Mouse (Mus musculus) hindbrain, embryonic 13.5 days (tissue): ENCODE data around the gene Olfr806. TPM values are rescaled to one million over a fixed set of nuclear protein-coding genes. Genes with fewer than 3 reads are reported as not detected.

ENCODE experiments used
- ATAC-seq: fragments of 200-750 bp; cut with Nextera tagmentation; 2 replicates; pipeline ENCODE4 v1.8.0; 2017; ENCODE audit warnings: moderate TSS enrichment; ENCODE audit not compliant: low FRiP score
- H3K27ac ChIP-seq: fragments of 300-500 bp; sonication (generic); 2 replicates; pipeline ENCODE4 v1.5.1; 2015; ENCODE audit warnings: inconsistent platforms, mild to moderate bottlenecking, moderate library complexity
- H3K27me3 ChIP-seq: fragments of 300-500 bp; sonication (generic); 2 replicates; pipeline ENCODE4 v1.6.1; 2015; ENCODE audit warnings: mild to moderate bottlenecking, inconsistent platforms
- H3K36me3 ChIP-seq: fragments of 300-500 bp; sonication (generic); 2 replicates; pipeline ENCODE4 v1.6.1; 2015; ENCODE audit warnings: mild to moderate bottlenecking, inconsistent platforms
- H3K4me1 ChIP-seq: fragments of 300-500 bp; sonication (generic); replicated peaks from 2 replicates; pipeline ENCODE4 v1.6.1; 2015; ENCODE audit warnings: inconsistent platforms
- H3K4me2 ChIP-seq: fragments of 300-500 bp; sonication (generic); 2 replicates; pipeline ENCODE4 v1.6.1; 2015; ENCODE audit warnings: inconsistent platforms, mild to moderate bottlenecking, moderate library complexity
- H3K4me3 ChIP-seq: fragments of 300-500 bp; sonication (generic); 2 replicates; pipeline ENCODE4 v1.5.1; 2015; ENCODE audit warnings: mild to moderate bottlenecking, inconsistent platforms
- H3K9ac ChIP-seq: fragments of 300-500 bp; sonication (generic); 2 replicates; pipeline ENCODE4 v1.6.1; 2015; ENCODE audit warnings: mild to moderate bottlenecking, inconsistent platforms
- H3K9me3 ChIP-seq: fragments of 300-500 bp; sonication (generic); 2 replicates; pipeline ENCODE4 v1.6.1; 2016; ENCODE audit warnings: inconsistent platforms
- WGBS: fragments of 180-500 bp; shearing (Covaris S2); methylation state at CpG from one replicate; pipeline ENCODE4 v1.1.7; 2015; 5-methylcytosine and 5-hydroxymethylcytosine counted together
- microRNA-seq: library from miRNA; unstranded; fragments of <30 nt; microRNA quantifications from one replicate; pipeline ENCODE4, GENCODE M21; 2016
- polyA plus RNA-seq: library from polyadenylated mRNA; unstranded; fragments of >200 nt; fragmentation: Nextera tagmentation; extraction: Ambion mirVana; gene quantifications from 2 replicates; pipeline ENCODE4 v1.2.1, GENCODE M21; 2015

Olfr806 gene
- polyA plus RNA-seq, result not detected in 2 replicates

DNA sequence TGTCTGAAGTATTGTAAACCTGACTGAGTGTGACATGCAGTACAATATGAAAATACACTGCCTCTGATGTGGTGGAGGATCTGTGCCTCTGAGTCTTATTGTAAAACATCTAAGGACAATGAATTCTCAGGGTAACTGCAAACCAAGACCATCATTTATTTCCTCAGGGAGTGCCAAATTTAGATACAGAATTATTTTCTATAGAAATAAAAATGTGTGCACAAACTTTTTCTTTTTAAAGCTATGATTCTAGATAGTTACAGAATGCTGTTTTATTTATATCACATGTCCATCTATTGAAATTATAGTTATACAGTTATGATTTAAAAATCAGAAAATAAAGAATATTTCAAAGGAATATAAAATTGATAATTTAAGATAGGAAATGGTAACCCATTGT, at the start of gene Olfr806:
Gene Olfr806, minus strand, starts transcription at position 101 of the 400 bp plus-strand sequence.
- no peak for ATAC-seq
- no peaks in the 10 kb centered on the region for H3K9me3 ChIP-seq
- no peak within 1 kb of the TSS for H3K27ac ChIP-seq
- H3K36me3 ChIP-seq, result no peaks in the 10 kb centered on the region
- no peak within 1 kb of the TSS for H3K4me3 ChIP-seq
- H3K4me2 ChIP-seq, result no peak within 1 kb of the TSS
- no peaks in the 10 kb centered on the region for H3K4me1 ChIP-seq
- H3K27me3 ChIP-seq, result no peaks in the 10 kb centered on the region
- H3K9ac ChIP-seq, result no peak within 1 kb of the TSS

DNA sequence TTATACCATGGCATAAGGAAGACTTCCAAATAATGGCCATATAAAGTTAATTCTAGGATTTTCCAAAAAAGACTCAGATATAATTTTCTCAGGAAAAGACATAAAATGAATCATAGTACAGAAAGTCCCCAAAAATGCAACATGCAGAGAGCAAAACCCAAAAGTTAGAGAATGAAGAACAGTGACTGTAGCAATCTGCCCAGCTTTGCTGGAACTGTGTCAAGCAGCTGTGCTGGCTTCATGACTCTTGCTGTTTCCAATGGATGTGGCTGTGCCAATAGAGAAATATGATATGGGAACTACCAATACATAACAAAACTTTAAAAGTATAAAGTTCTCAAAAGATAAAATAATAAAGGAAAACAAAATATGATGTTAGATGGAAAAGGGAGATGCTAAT, 36.4 kb upstream of the Olfr806 start:
- no peak overlapping the region for H3K27ac ChIP-seq
- no peaks in the 10 kb centered on the region for H3K36me3 ChIP-seq
- no peak for ATAC-seq
- H3K27me3 ChIP-seq, result no peaks in the 10 kb centered on the region
- H3K9me3 ChIP-seq, result no peaks in the 10 kb centered on the region
- H3K4me3 ChIP-seq, result no peak overlapping the region
- no peak overlapping the region for H3K9ac ChIP-seq
- no peaks in the 10 kb centered on the region for H3K4me1 ChIP-seq
- H3K4me2 ChIP-seq, result no peak overlapping the region

DNA sequence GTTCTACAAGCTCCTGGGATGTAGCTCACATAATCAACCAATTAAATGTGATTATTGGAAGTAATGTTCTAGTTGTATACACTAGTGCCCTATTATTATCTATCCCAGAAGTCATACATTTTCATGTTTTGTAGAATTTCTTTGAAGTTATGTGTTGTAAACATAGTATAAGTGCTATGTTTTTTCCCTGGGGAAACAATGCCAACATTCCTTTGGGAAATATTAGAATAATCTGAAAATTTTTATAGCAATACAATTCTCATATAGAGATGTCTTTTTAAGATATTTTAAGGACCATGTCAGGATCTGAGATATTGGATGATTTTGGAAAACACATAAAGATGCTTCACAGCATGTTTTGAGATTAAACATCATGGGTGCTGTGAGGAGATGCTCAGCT, 32.6 kb upstream of the Olfr806 start, which contains the start of gene Olfr809:
Gene Olfr809, plus strand, starts transcription at position 301 of the 400 bp plus-strand sequence.
- no peaks in the 10 kb centered on the region for H3K9me3 ChIP-seq
- H3K4me1 ChIP-seq, result no peaks in the 10 kb centered on the region
- no peaks in the 10 kb centered on the region for H3K27me3 ChIP-seq
- H3K9ac ChIP-seq, result no peak within 1 kb of the TSS
- no peaks in the 10 kb centered on the region for H3K36me3 ChIP-seq
- no peak within 1 kb of the TSS for H3K4me2 ChIP-seq
- no peak within 1 kb of the TSS for H3K4me3 ChIP-seq
- no peak within 1 kb of the TSS for H3K27ac ChIP-seq
- no peak for ATAC-seq

DNA sequence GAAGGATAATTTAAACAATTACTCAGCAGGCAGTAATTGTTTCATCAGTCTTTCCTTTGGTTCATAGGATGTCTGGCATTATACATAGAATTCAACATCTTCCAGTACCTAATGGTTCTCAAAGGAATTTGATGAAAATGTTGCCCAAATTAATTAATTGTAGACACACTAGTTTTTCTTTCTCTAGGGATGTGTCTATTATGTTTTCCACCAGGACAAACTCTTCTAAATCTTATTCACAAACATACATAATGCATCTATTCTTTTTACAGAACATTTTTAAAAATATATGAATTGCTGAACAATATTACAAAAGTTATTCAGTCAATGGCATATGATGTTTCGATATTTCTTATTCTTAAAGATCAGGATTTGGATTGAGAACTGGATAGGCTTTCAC, 23.5 kb upstream of the Olfr806 start, which contains the start of gene Olfr808:
Gene Olfr808, plus strand, starts transcription at position 301 of the 400 bp plus-strand sequence.
- no peaks in the 10 kb centered on the region for H3K36me3 ChIP-seq
- WGBS, result 97% methylated on average over 1 of the region's 1 CpGs
- no peak within 1 kb of the TSS for H3K27ac ChIP-seq
- H3K4me1 ChIP-seq, result no peaks in the 10 kb centered on the region
- H3K9me3 ChIP-seq, result no peaks in the 10 kb centered on the region
- H3K4me3 ChIP-seq, result no peak within 1 kb of the TSS
- no peaks in the 10 kb centered on the region for H3K27me3 ChIP-seq
- ATAC-seq, result no peak
- H3K4me2 ChIP-seq, result no peak within 1 kb of the TSS
- no peak within 1 kb of the TSS for H3K9ac ChIP-seq

DNA sequence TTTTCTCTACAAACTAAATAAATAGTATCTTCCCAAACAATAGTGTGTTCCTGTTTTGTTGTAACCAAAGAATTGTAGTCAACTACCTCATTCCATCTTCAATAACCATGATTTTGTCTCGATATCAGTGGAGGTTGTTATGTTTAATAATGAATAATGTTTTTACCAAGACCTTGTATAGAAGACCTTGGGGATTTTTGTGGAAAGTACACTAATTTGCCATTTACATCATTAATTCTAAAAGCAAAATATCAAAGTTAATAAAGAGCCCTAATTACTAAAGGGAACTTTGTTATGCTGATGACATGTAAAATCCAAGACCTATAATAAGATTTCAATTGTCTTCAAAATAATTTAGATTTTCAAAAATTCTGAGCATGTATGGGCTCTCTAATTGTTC, 16.0 kb upstream of the Olfr806 start, which contains the start of gene Olfr807:
Gene Olfr807, minus strand, starts transcription at position 101 of the 400 bp plus-strand sequence.
- WGBS, result 90% methylated on average over 1 of the region's 1 CpGs
- H3K4me3 ChIP-seq, result no peak within 1 kb of the TSS
- H3K4me2 ChIP-seq, result no peak within 1 kb of the TSS
- H3K27me3 ChIP-seq, result no peaks in the 10 kb centered on the region
- no peaks in the 10 kb centered on the region for H3K36me3 ChIP-seq
- no peak for ATAC-seq
- H3K9ac ChIP-seq, result no peak within 1 kb of the TSS
- no peaks in the 10 kb centered on the region for H3K4me1 ChIP-seq
- H3K27ac ChIP-seq, result no peak within 1 kb of the TSS
- no peaks in the 10 kb centered on the region for H3K9me3 ChIP-seq

DNA sequence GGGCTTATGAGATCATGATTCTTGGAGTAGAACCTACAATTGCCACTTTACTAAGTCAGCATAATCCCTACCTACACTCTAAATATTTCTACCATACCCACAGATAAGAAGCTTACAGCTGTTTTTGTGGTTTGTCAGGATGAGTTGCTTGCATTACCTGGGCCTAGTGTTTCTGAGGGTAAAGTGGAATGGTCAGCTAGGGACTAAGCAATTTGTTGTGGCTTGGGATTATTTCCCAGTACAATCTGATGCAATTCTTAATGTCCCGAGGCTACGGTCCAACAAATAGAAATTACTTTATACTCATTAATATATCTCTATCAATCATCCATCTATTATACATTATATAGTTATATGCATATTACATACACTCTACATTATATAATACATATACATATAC, 12.4 kb downstream of the Olfr806 start, which contains the start of gene Olfr805:
Gene Olfr805, minus strand, starts transcription at position 101 of the 400 bp plus-strand sequence.
- no peak for ATAC-seq
- Histone ChIP-seq H3K9me3 (no peaks in the 10 kb centered on the region), H3K9ac (no peak within 1 kb of the TSS), H3K27me3 (no peaks in the 10 kb centered on the region), H3K4me3 (no peak within 1 kb of the TSS), H3K4me1 (no peaks in the 10 kb centered on the region), H3K36me3 (no peaks in the 10 kb centered on the region), H3K27ac (no peak within 1 kb of the TSS), H3K4me2 (no peak within 1 kb of the TSS)
- 98% methylated on average over 2 of the region's 2 CpGs for WGBS

DNA sequence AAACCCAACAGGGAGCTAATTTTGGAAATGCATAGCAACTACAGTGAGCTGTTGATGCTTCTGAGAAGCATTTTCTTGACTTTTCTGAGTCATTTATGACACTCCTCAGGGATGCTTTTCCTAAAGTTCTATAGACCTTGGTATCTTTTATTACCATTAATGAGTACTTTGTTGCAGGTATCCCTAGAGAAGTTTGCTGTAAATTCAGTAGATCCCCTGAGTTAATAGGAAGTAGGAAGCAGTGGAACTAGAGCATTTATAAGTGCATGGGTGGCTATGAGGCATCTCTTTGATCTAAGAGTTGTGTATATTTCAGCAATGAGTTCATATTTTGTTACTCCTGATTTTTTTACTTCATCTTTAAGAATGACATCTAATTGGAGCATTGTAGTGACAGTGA, 38.8 kb downstream of the Olfr806 start, which contains the start of gene Olfr804:
Gene Olfr804, plus strand, starts transcription at position 301 of the 400 bp plus-strand sequence.
- Histone ChIP-seq H3K9ac (no peak within 1 kb of the TSS), H3K27ac (no peak within 1 kb of the TSS), H3K4me2 (no peak within 1 kb of the TSS), H3K27me3 (no peaks in the 10 kb centered on the region), H3K9me3 (no peaks in the 10 kb centered on the region), H3K4me1 (no peaks in the 10 kb centered on the region), H3K36me3 (no peaks in the 10 kb centered on the region), H3K4me3 (no peak within 1 kb of the TSS)
- no peak for ATAC-seq

DNA sequence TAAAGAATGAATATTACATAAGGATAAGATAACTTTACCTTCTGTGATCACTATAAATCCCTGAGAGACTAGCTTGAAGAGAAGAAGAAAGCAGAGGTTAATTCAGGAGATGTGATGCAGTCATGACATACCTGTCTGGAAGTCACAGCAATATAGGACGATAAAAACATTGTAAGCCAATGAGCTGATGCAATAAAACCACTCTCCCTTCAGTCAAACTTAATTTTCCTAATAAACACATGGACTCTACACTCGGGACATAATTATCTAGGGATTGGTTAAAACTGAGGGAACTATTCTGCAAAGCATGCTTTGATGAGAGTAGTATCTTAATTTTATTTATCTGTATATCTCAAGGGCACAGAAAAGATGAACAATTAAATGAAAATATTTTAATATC, 47.5 kb downstream of the Olfr806 start, which contains the start of gene Olfr803:
Gene Olfr803, minus strand, starts transcription at position 101 of the 400 bp plus-strand sequence.
- Histone ChIP-seq H3K4me3 (no peak within 1 kb of the TSS), H3K27me3 (no peaks in the 10 kb centered on the region), H3K9me3 (no peaks in the 10 kb centered on the region), H3K9ac (no peak within 1 kb of the TSS), H3K4me1 (no peaks in the 10 kb centered on the region), H3K4me2 (no peak within 1 kb of the TSS), H3K27ac (no peak within 1 kb of the TSS), H3K36me3 (no peaks in the 10 kb centered on the region)
- WGBS, result 90% methylated on average over 2 of the region's 2 CpGs
- no peak for ATAC-seq

DNA sequence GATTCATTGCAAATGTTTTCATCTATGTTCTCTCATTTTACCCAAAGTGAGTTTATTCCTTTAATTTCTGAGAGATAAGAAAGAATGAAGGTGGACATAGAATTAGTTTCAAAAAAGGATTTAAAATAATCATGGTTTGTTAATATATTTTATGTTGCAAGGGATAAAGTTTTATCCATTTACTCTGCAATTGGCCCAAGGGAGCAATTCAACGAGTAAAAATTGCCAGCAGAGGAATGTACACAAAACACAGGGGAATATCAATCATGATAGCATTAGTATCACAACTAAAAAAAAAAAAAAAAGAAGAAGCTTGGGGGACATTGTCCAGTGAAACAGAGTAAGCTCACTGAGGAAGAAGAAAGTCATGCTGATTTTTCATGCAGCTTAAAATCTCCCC, 53.7 kb downstream of the Olfr806 start, which contains the start of gene Olfr802:
Gene Olfr802, minus strand, starts transcription at position 101 of the 400 bp plus-strand sequence.
- Histone ChIP-seq H3K4me1 (no peaks in the 10 kb centered on the region), H3K27ac (no peak within 1 kb of the TSS), H3K9ac (no peak within 1 kb of the TSS), H3K4me3 (no peak within 1 kb of the TSS), H3K4me2 (no peak within 1 kb of the TSS), H3K9me3 (no peaks in the 10 kb centered on the region), H3K27me3 (no peaks in the 10 kb centered on the region), H3K36me3 (no peaks in the 10 kb centered on the region)
- 75% methylated on average over 1 of the region's 1 CpGs for WGBS
- ATAC-seq, result no peak

Small RNA genes lying within 50 kb of the gene (microRNA-seq; reads per million reads assigned to microRNA genes)
- gene Gm24485, result not detected

Other genes starting within 250 kb of the Olfr806 start
- gene Olfr790, start 243.4 kb downstream of the Olfr806 start, polyA plus RNA-seq, result not detected in 2 replicates
- gene Olfr791, start 220.1 kb downstream of the Olfr806 start, polyA plus RNA-seq, result not detected in 2 replicates
- gene Olfr792, start 202.8 kb downstream of the Olfr806 start, polyA plus RNA-seq, result not detected in 2 replicates
- not detected in 2 replicates for gene Olfr794, start 174.3 kb downstream of the Olfr806 start, polyA plus RNA-seq
- not detected in 2 replicates for gene Olfr796, start 129.4 kb downstream of the Olfr806 start, polyA plus RNA-seq
- not detected in 2 replicates for gene Olfr798, start 114.0 kb downstream of the Olfr806 start, polyA plus RNA-seq
- not detected in 2 replicates for gene Olfr799, start 104.4 kb downstream of the Olfr806 start, polyA plus RNA-seq
- gene Olfr800, start 84.2 kb downstream of the Olfr806 start, polyA plus RNA-seq, result not detected in 2 replicates
- not detected in 2 replicates for gene Olfr801, start 68.1 kb downstream of the Olfr806 start, polyA plus RNA-seq
- gene Olfr802, start 53.8 kb downstream of the Olfr806 start, polyA plus RNA-seq, result 0.03 TPM in 1 of 2 replicates, not detected in the other
- not detected in 2 replicates for gene Olfr803, start 47.6 kb downstream of the Olfr806 start, polyA plus RNA-seq
- gene Olfr804, start 38.7 kb downstream of the Olfr806 start, polyA plus RNA-seq, result not detected in 2 replicates
- not detected in 2 replicates for gene Olfr805, start 12.5 kb downstream of the Olfr806 start, polyA plus RNA-seq
- not detected in 2 replicates for gene Olfr807, start 15.9 kb upstream of the Olfr806 start, polyA plus RNA-seq
- gene Olfr808, start 23.6 kb upstream of the Olfr806 start, polyA plus RNA-seq, result not detected in 2 replicates
- gene Olfr809, start 32.7 kb upstream of the Olfr806 start, polyA plus RNA-seq, result not detected in 2 replicates
- not detected in 2 replicates for gene Olfr810, start 53.0 kb upstream of the Olfr806 start, polyA plus RNA-seq
- gene Olfr811, start 62.5 kb upstream of the Olfr806 start, polyA plus RNA-seq, result not detected in 2 replicates
- gene Olfr812, start 104.2 kb upstream of the Olfr806 start, polyA plus RNA-seq, result not detected in 2 replicates
- gene Olfr813, start 113.4 kb upstream of the Olfr806 start, polyA plus RNA-seq, result not detected in 2 replicates
- gene Olfr814, start 137.9 kb upstream of the Olfr806 start, polyA plus RNA-seq, result not detected in 2 replicates
- gene Olfr815, start 163.9 kb upstream of the Olfr806 start, polyA plus RNA-seq, result not detected in 2 replicates
- not detected in 2 replicates for gene Olfr816, start 173.7 kb upstream of the Olfr806 start, polyA plus RNA-seq
- gene Olfr818, start 207.2 kb upstream of the Olfr806 start, polyA plus RNA-seq, result not detected in 2 replicates
- gene Olfr819, start 225.3 kb upstream of the Olfr806 start, polyA plus RNA-seq, result not detected in 2 replicates
- not detected in 2 replicates for gene Olfr247, start 234.2 kb upstream of the Olfr806 start, polyA plus RNA-seq
- not detected in 2 replicates for gene Gm10310, start 243.1 kb upstream of the Olfr806 start, polyA plus RNA-seq